Mouse (Mus musculus): ENCODE data around the gene Gm49352. TPM values are rescaled to one million over a fixed set of nuclear protein-coding genes. Genes with fewer than 3 reads are reported as not detected.

Gene Gm49352
- polyA plus RNA-seq (2017; shearing (Covaris generic)) = not detected

DNA sequence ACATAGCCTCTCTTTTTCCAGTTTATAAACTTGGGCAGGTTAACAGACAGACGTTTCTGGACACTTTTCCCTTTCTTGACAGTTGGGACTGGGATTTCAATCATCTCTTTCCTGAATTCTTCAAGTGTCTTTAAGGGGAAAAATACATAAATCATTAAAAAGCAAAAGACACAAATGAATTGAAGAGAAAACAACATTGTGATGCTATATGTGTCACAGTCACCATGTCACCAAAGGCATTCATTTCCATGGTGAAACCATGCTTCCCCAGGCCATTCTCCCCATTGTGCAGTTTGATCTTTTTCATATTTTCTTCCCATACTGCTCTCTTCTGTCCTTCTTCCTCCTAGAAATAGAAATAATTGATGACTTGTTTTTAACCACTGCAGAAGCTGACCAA is at the start of gene Gm49352:
TSS of gene Gm49352 (minus strand) at position 101 of the 400 bp plus-strand sequence.

DNA sequence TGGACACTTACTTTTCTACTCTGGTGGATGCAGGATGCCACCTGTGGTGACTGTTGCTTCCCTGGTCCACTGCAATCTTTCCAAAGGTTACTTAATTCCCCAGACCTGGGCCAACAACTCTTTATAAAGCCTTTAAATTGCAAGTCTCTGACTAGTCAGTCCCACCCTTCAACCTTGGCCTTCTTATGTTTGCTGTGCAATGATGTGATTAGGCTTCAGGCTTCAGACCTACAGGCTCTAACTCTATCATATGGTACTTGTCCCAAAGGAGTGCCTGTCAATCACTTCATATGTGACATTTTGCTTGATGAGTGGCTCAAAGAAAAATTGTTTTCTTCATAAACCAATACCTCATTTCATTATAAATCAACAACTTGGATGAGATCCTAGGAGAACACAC is 2.1 kb upstream of the Gm49352 start, which contains the start of gene Cts3:
TSS of gene Cts3 (minus strand) at position 101 of the 400 bp plus-strand sequence.

DNA sequence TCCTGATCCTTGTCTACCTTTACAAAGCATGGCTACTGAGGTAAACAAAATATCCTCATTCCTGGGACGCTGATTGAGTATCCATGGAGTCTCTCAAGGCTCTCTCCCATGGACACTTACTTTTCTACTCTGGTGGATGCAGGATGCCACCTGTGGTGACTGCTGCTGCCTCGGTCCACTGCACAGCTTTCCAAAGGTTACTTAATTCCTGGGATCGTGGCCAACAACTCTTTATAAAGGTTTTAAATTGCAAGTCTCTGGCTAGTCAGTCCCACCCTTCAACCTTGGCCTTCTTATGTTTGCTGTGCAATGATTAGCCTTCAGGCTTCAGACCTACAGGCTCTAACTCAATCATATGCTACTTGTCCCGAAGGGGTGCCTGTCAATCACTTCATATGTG is 26.3 kb downstream of the Gm49352 start, which contains the start of gene Ctsm:
TSS of gene Ctsm (minus strand) at position 209 of the 400 bp plus-strand sequence.

Other genes starting within 250 kb of the Gm49352 start
- not detected for gene Cts7, start 210.0 kb downstream of the Gm49352 start, polyA plus RNA-seq (2017; shearing (Covaris generic))
- gene Ctsm, start 26.3 kb downstream of the Gm49352 start, polyA plus RNA-seq (2017; shearing (Covaris generic)) = not detected
- gene Cts3, start 2.0 kb upstream of the Gm49352 start, polyA plus RNA-seq (2017; shearing (Covaris generic)) = not detected